Mouse (Mus musculus) lung, adult 2 months (tissue): ENCODE results near the gene Styk1.

Experiments
- CTCF ChIP-seq: fragments of 200-500 bp; IDR thresholded peaks from 2 replicates; pipeline ENCODE4 v1.5.1; 2011; ENCODE audit warnings: mild to moderate bottlenecking, low read length, control low read depth; ENCODE audit not compliant: insufficient read depth
- POLR2A ChIP-seq: fragments of 200-500 bp; IDR thresholded peaks from 2 replicates; pipeline ENCODE4 v1.6.1; 2011; ENCODE audit warnings: low read depth, mild to moderate bottlenecking, control low read depth, low read length, borderline replicate concordance; ENCODE audit errors: extremely low read depth

- TF ChIP-seq POLR2A (no peak), CTCF (no peak)
Measured at GRCm38 (mm10) chr6:131396650-131397049, 43.3 kb upstream of the Styk1 start.
